Mouse (Mus musculus) embryonic facial prominence, embryonic 13.5 days (tissue): Measurements from ENCODE around the gene Abcg1. TPM values are rescaled to one million over a fixed set of nuclear protein-coding genes. Genes with fewer than 3 reads are reported as not detected.

ENCODE experiments used
- ATAC-seq: fragments of 200-750 bp; cut with Nextera tagmentation; 2 replicates; pipeline ENCODE4 v1.8.0; 2017; ENCODE audit warnings: low read depth; ENCODE audit not compliant: insufficient number of reproducible peaks, insufficient read depth, low FRiP score, low TSS enrichment
- H3K27ac ChIP-seq: fragments of 300-500 bp; sonication (generic); 2 replicates; pipeline ENCODE4 v1.5.1; 2015; ENCODE audit warnings: moderate library complexity, mild to moderate bottlenecking, inconsistent platforms
- H3K27me3 ChIP-seq: fragments of 300-500 bp; sonication (generic); 2 replicates; pipeline ENCODE4 v1.6.1; 2015; ENCODE audit warnings: mild to moderate bottlenecking, inconsistent platforms
- H3K36me3 ChIP-seq: fragments of 300-500 bp; sonication (generic); 2 replicates; pipeline ENCODE4 v1.6.1; 2015; ENCODE audit warnings: mild to moderate bottlenecking, inconsistent platforms
- H3K4me1 ChIP-seq: fragments of 300-500 bp; sonication (generic); 2 replicates; pipeline ENCODE4 v1.6.1; 2015; ENCODE audit warnings: inconsistent platforms
- H3K4me2 ChIP-seq: fragments of 300-500 bp; sonication (generic); 2 replicates; pipeline ENCODE4 v1.6.1; 2015; ENCODE audit warnings: moderate library complexity, mild to moderate bottlenecking, inconsistent platforms
- H3K4me3 ChIP-seq: fragments of 300-500 bp; sonication (generic); 2 replicates; pipeline ENCODE4 v1.5.1; 2015; ENCODE audit warnings: mild to moderate bottlenecking, inconsistent platforms
- H3K9ac ChIP-seq: fragments of 300-500 bp; sonication (generic); 2 replicates; pipeline ENCODE4 v1.6.1; 2015; ENCODE audit warnings: mild to moderate bottlenecking, inconsistent platforms
- H3K9me3 ChIP-seq: fragments of 300-500 bp; sonication (generic); 2 replicates; pipeline ENCODE4 v1.6.1; 2016; ENCODE audit warnings: inconsistent platforms
- WGBS: fragments of 180-500 bp; shearing (Covaris S2); methylation state at CpG from one replicate; pipeline ENCODE4 v1.1.7; 2015; ENCODE audit warnings: mixed read lengths; 5-methylcytosine and 5-hydroxymethylcytosine counted together
- polyA plus RNA-seq: library from polyadenylated mRNA; unstranded; fragments of >200 nt; fragmentation: Nextera tagmentation; extraction: Ambion mirVana; gene quantifications from 2 replicates; pipeline ENCODE4 v1.2.1, GENCODE M21; 2015

The Abcg1 gene
- polyA plus RNA-seq, 1 experiment from 2014 or later: 14.2 TPM

DNA sequence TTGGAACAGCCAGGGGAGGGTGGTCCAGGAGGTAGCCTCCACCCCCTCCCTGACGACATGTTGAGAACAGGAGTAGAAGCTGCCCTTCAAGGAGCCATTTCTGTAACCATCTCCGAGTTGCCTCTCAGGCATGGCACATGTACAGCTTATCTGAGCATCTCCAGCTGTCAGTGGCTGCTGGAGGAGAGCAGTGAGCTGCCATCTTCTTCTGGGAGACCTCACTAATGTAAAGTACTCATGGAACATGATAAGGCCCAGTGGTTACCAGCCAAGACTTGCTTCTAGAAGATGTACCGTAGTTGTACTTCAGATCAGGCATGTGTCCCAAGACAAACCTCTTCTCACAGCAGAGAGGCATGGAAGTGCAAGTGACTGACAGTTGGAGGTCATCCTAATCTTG, 28.0 kb downstream of the Abcg1 start:
- no peaks in the 10 kb centered on the region for H3K27me3 ChIP-seq
- H3K4me1 ChIP-seq: peaks cover 28% of the 10 kb centered on the region
- H3K9me3 ChIP-seq: no peaks in the 10 kb centered on the region
- ATAC-seq: no peak
- WGBS: 88% methylated on average over 3 of the region's 3 CpGs
- H3K4me2 ChIP-seq: no peak overlapping the region
- no peak overlapping the region for H3K9ac ChIP-seq
- no peak overlapping the region for H3K4me3 ChIP-seq
- no peaks in the 10 kb centered on the region for H3K36me3 ChIP-seq
- H3K27ac ChIP-seq: no peak overlapping the region

DNA sequence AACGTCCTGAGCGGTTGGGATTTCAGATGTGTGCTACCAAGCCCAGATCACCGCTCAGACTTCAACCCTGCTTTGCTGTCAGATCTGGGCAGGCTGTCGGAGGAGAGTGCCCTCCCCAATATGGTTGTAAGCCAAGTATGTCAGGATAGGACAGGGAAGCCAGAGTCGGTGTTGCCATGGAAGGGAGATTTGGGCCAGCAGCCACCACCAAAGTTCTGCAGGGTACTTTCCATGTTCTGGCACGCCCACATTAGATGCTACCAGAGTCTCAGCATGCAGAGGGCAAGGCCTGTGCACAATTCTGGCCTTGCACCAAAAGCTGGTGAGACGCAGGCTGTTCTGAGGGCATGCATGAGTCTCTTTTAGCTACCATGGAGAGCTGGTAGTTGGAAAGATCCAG, 28.7 kb downstream of the Abcg1 start:
- no peak overlapping the region for H3K4me3 ChIP-seq
- no peak overlapping the region for H3K4me2 ChIP-seq
- H3K36me3 ChIP-seq: no peaks in the 10 kb centered on the region
- H3K27me3 ChIP-seq: no peaks in the 10 kb centered on the region
- no peaks in the 10 kb centered on the region for H3K9me3 ChIP-seq
- H3K27ac ChIP-seq: no peak overlapping the region
- H3K4me1 ChIP-seq: peaks cover 33% of the 10 kb centered on the region
- ATAC-seq: no peak
- 91% methylated on average over 7 of the region's 7 CpGs for WGBS
- no peak overlapping the region for H3K9ac ChIP-seq

DNA sequence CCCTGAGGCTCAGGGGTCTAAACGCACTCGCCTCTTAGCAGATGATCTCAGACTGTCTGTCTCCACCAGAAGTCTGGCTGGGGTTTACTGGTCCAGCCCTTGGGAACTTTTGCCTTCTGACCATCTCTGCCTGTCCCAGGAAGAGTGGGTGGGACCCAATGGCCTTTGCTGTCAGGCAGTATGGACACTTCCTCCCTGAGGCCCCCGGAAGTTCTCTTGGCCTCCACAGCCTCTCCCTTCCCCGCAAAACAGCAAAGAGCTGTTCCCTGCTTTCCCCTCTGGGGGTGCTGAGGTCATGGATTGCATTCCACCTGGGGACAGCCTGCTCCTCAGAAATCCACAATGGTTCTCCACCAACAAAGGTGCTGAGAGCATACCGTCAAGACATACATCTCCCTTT, 31.2 kb downstream of the Abcg1 start:
- Histone ChIP-seq H3K9me3 (no peaks in the 10 kb centered on the region), H3K9ac (no peak overlapping the region), H3K4me3 (no peak overlapping the region), H3K4me2 (no peak overlapping the region), H3K36me3 (peaks cover 7% of the 10 kb centered on the region; the same call in 1 of the 2 replicates), H3K27me3 (no peaks in the 10 kb centered on the region), H3K4me1 (peaks cover 27% of the 10 kb centered on the region), H3K27ac (peak overlapping the region; percentile 69)
- no peak for ATAC-seq
- 31% methylated on average over 5 of the region's 5 CpGs for WGBS

DNA sequence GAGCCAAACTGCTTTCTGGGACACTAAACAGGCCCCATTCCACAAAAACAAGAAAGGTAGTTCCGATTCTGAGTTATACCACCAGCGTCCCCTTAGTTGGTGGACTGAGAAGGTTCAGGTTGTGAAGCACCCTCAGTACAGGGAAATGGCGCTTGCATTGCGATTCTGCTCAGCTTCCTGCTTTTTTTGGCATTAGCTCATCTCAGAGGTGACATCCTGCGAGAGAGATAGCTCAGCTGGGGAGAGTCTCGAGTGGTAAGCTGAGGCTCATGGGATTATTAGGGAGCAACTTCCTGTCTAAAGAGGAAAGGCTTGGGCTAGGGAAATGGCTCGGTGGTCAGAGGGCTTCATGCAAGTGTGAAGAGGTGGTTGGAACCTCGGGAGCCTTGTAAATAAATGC, 32.4 kb downstream of the Abcg1 start:
- Histone ChIP-seq H3K4me3 (no peak overlapping the region), H3K27ac (peak overlapping the region; percentile 69), H3K27me3 (no peaks in the 10 kb centered on the region), H3K9ac (no peak overlapping the region), H3K36me3 (peaks cover 7% of the 10 kb centered on the region; the same call in 1 of the 2 replicates), H3K9me3 (no peaks in the 10 kb centered on the region), H3K4me1 (peaks cover 27% of the 10 kb centered on the region), H3K4me2 (no peak overlapping the region)
- ATAC-seq: no peak
- WGBS: 70% methylated on average over 8 of the region's 8 CpGs

DNA sequence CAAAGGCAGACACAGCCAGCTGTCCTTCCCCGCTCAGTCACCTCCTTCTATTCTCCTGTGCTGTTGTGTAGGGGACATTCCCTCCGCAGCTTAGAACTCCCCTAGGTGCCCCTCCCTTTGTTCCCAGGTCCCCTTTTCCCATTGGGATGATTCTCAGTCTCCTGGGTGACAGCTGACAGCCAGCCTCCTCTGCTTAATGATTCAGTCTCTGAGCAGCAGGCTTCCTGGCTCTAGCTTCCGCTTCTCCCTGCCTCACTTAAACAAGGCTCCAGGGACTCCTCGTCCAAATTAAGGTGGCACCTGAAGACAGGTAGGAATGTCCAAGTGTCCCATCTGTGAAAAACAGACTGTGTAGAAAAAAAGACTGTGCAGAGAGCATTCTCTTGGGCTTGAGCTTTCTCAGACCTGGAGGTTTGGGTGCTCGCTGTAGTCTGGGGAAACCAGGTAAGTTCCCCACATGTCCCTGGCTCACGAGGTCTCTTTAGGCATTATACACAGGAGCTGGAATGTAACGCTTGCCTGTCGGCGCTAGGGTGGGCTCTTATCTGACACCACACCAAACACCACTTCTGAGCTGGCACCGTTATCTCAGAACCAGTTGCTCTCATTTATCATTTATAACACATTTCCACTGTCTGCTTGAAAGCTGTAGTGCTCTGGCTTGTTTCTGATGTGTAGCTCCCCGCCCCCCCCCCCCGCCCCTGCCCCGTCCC, 33.7 kb downstream of the Abcg1 start:
- Histone ChIP-seq H3K9ac (no peak overlapping the region), H3K4me3 (no peak overlapping the region), H3K9me3 (no peaks in the 10 kb centered on the region), H3K4me1 (peaks cover 27% of the 10 kb centered on the region), H3K36me3 (peaks cover 15% of the 10 kb centered on the region), H3K27me3 (no peaks in the 10 kb centered on the region), H3K4me2 (no peak overlapping the region), H3K27ac (no peak overlapping the region)
- no peak for ATAC-seq
- WGBS: 58% methylated on average over 13 of the region's 13 CpGs

DNA sequence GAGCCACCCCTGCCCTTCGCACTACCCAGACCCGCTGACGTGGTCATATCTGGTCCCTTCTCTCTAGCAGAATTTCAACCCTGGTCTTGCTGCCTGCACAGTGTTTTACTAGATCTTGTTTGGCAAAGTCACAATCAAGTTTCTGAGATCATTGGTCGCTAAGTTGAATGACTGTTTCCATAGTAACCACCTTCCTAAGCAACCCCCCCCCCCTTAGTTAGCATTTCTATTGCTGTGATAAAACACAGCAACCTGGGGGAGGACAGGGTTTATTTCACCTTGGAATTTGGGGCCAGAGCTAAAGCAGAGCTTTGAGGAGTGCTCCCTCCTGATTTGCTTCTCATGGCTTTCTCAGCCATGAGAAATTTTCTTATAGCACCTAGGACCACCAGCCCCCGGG, 37.3 kb downstream of the Abcg1 start:
- no peak overlapping the region for H3K27ac ChIP-seq
- H3K4me2 ChIP-seq: no peak overlapping the region
- peaks cover 22% of the 10 kb centered on the region for H3K36me3 ChIP-seq
- no peak overlapping the region for H3K9ac ChIP-seq
- peaks cover 9% of the 10 kb centered on the region; the same call in 1 of the 2 replicates for H3K4me1 ChIP-seq
- no peak overlapping the region for H3K4me3 ChIP-seq
- WGBS: 61% methylated on average over 5 of the region's 5 CpGs
- H3K9me3 ChIP-seq: no peaks in the 10 kb centered on the region
- ATAC-seq: no peak
- H3K27me3 ChIP-seq: no peaks in the 10 kb centered on the region

DNA sequence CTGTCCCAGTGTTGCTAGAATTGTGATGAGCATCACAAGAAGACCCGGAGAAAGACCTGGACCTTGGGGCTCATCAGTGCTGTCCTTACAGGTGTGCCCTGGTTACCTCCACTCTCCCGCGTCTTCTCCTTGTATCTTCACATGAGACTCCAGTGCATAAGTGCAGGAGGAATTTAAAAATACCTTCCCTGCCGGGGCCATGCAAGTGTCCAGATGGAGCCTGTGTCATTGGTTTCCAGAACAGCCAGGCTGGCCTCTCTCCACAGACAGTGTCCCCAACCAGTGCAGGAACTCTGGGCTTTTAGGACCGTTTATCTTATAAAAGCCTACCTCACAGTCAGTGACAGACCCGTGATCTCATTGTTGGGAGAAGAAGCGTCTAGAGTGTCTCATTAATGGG, 38.1 kb downstream of the Abcg1 start:
- WGBS: 90% methylated on average over 7 of the region's 7 CpGs

DNA sequence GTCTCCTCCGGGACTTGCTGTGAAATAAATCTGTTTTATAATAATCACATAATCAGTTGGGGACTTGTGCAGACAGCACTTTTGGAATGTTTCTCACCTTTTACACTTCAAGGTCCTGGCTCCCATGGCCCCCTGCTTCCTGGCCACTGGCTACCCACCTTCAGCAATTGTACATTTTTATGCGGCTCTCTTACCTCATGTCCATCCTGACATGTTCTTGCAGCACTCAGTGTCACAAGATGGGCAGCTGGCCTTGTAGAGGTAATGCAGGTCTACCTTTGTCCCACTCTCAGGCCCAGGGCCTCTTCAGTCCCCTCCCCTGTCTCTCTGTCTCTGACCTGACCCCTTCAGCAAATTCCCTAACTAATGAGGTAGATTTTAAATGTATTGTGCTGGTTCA, 39.4 kb downstream of the Abcg1 start:
- H3K4me1 ChIP-seq: no peaks in the 10 kb centered on the region
- 95% methylated on average over 2 of the region's 2 CpGs for WGBS
- H3K9me3 ChIP-seq: no peaks in the 10 kb centered on the region
- no peak overlapping the region for H3K27ac ChIP-seq
- no peak overlapping the region for H3K4me3 ChIP-seq
- no peak for ATAC-seq
- H3K4me2 ChIP-seq: no peak overlapping the region
- no peaks in the 10 kb centered on the region for H3K27me3 ChIP-seq
- H3K9ac ChIP-seq: no peak overlapping the region
- peaks cover 22% of the 10 kb centered on the region for H3K36me3 ChIP-seq

More for the DNA sequence above, 38.1 kb downstream of the Abcg1 start:
- 0 out of 2 replicates have a peak, but pooled peaks cover 4% of the 10 kb centered on the region for H3K4me1 ChIP-seq
- H3K27ac ChIP-seq: no peak overlapping the region
- ATAC-seq: no peak
- peaks cover 22% of the 10 kb centered on the region for H3K36me3 ChIP-seq
- H3K4me2 ChIP-seq: no peak overlapping the region
- H3K9me3 ChIP-seq: no peaks in the 10 kb centered on the region
- no peaks in the 10 kb centered on the region for H3K27me3 ChIP-seq
- no peak overlapping the region for H3K4me3 ChIP-seq
- H3K9ac ChIP-seq: no peak overlapping the region

DNA sequence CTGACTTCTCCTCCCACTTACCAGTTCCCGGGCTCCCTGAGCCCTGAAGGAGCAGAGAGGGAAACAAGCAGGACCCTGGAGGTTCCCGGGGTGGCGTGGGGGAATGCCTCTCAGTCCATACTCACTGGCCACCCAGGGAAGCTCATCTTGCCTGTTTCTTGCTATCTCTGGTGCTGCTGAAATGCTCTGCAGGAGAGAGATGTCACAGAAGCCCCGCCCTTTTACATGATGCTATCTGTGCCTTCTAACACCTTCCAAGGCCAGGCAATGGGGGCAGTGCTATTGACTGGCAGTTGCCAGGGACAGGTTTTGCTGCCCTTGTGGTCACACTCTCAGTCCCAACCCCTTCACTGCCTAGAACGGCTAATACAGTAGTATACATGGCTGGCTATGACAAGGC, 41.3 kb downstream of the Abcg1 start:
- H3K4me3 ChIP-seq: no peak overlapping the region
- H3K4me2 ChIP-seq: no peak overlapping the region
- peaks cover 15% of the 10 kb centered on the region; the same call in 1 of the 2 replicates for H3K36me3 ChIP-seq
- H3K9ac ChIP-seq: no peak overlapping the region
- 85% methylated on average over 5 of the region's 5 CpGs for WGBS
- ATAC-seq: no peak
- no peak overlapping the region for H3K27ac ChIP-seq
- no peaks in the 10 kb centered on the region for H3K27me3 ChIP-seq
- H3K4me1 ChIP-seq: no peaks in the 10 kb centered on the region
- no peaks in the 10 kb centered on the region for H3K9me3 ChIP-seq

DNA sequence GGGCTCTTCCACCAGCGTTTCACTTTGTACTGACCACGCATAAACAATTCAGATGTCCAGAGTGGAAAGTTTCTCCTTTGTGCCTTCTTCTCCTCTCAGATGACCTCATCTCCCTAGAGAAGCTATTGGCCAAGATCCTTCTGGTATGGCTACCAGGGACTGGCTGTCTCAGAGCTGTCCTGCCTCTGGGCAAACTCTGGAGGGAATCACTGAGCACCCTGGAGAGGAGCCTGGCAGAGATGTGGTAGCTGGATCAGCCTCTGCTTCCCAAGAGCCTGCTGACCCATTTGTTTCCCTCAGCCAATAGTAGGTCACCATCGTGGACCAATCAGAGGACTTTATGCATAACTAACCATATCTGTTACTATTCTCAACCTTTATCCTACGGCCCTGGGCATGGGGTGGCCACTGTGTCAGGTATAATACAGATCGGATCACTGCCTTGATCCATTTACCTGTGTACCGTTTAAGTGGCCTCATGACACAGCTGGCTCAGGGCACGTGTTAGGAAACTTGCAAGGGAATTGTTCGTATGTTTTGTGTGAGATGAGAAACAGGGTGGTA, 45.6 kb downstream of the Abcg1 start:
- 88% methylated on average over 8 of the region's 8 CpGs for WGBS
- Histone ChIP-seq H3K36me3 (no peaks in the 10 kb centered on the region), H3K4me1 (0 out of 2 replicates have a peak, but pooled peaks cover 2% of the 10 kb centered on the region), H3K9ac (no peak overlapping the region), H3K27ac (no peak overlapping the region), H3K9me3 (no peaks in the 10 kb centered on the region), H3K27me3 (no peaks in the 10 kb centered on the region), H3K4me3 (no peak overlapping the region), H3K4me2 (no peak overlapping the region)
- no peak for ATAC-seq

DNA sequence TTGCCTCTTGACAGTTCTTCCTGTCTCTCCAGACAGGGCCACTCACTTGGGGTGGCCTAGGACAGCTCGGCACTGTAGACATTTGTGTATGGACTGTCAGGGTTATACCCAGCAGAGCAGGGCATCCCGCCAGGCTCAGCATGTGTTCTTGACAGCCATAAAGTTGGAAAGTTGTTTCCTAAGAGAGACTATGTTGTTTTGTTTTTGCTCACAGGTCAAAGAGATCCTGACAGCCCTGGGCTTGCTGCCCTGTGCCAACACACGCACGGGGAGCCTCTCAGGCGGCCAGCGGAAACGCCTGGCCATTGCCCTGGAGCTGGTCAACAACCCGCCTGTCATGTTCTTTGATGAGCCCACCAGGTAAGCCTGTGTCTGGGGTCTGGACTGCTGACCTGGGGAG, 46.3 kb downstream of the Abcg1 start:
- Histone ChIP-seq H3K36me3 (peaks cover 3% of the 10 kb centered on the region; the same call in 1 of the 2 replicates), H3K27ac (no peak overlapping the region), H3K4me2 (no peak overlapping the region), H3K4me3 (no peak overlapping the region), H3K4me1 (0 out of 2 replicates have a peak, but pooled peaks cover 2% of the 10 kb centered on the region), H3K9me3 (no peaks in the 10 kb centered on the region), H3K27me3 (no peaks in the 10 kb centered on the region), H3K9ac (no peak overlapping the region)
- WGBS: 86% methylated on average over 8 of the region's 8 CpGs
- no peak for ATAC-seq

DNA sequence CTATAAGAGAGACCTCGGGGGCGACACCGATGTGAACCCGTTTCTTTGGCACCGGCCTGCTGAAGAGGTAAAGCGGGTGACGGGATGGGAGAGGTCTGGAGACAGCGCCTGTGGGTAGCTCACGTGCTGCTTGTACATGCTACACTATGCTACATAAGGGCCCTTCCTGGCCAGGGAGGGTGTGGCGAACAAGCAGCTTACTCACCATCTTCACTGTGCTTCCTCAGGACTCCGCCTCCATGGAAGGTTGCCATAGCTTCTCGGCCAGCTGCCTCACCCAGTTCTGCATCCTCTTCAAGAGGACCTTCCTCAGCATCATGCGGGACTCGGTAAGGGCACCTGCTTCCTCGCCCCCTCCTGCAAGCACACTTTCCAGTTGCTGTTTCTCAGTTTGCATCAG, 50.9 kb downstream of the Abcg1 start:
- H3K9ac ChIP-seq: no peak overlapping the region
- H3K36me3 ChIP-seq: peaks cover 14% of the 10 kb centered on the region; the same call in 1 of the 2 replicates
- no peak overlapping the region for H3K4me2 ChIP-seq
- H3K4me3 ChIP-seq: no peak overlapping the region
- peaks cover 13% of the 10 kb centered on the region for H3K4me1 ChIP-seq
- 92% methylated on average over 15 of the region's 15 CpGs for WGBS
- ATAC-seq: no peak
- no peak overlapping the region for H3K27ac ChIP-seq
- no peaks in the 10 kb centered on the region for H3K9me3 ChIP-seq
- no peaks in the 10 kb centered on the region for H3K27me3 ChIP-seq
